Mouse (Mus musculus): ENCODE data around the gene Atp5c1. TPM values are rescaled to one million over a fixed set of nuclear protein-coding genes. Genes with fewer than 3 reads are reported as not detected.

Gene Atp5c1
- polyA plus RNA-seq, 1 experiment from 2014 or later = 577 TPM

DNA sequence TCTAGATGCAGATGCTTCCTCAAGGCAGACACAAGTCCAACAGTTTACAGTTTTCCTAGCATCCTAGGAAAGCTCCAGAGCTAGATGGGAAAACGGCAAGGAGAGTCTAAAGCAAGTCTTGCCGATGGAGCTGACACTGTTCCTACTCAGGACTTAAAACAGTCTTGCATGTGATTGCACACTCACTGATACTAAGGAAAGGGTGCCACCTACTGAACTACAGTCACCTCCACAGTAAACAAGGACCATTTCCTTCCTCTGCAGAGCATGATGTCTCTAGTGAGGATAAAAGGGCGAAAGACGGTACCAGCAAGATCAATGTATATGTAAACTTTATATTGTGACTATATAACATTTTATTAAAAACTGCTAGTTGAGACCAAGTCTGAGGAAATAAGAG lies 46.6 kb downstream of the Atp5c1 start:
- Histone ChIP-seq H3K36me3 (ENCODE audit: control insufficient read depth, insufficient read depth, low read length) (no peaks in the 10 kb centered on the region), H3K4me3 (replicated peaks; ENCODE audit: low read depth, low read length) (no peak overlapping the region), H3K27me3 (ENCODE audit: control insufficient read depth, insufficient read depth, low read length) (no peaks in the 10 kb centered on the region), H3K27ac (replicated peaks; ENCODE audit: low read depth, low read length) (no peak overlapping the region), H3K4me1 (ENCODE audit: control insufficient read depth, insufficient read depth, low read length) (0 out of 2 replicates have a peak, but pooled peaks cover 5% of the 10 kb centered on the region), H3K9me3 (ENCODE audit: control insufficient read depth, low read length) (no peaks in the 10 kb centered on the region), H3K9ac (replicated peaks; ENCODE audit: low read length) (no peak overlapping the region), H3K4me2 (ENCODE audit: low read length) (no peak overlapping the region)
- DNase-seq (peak; percentile 37), ATAC-seq (ENCODE audit: low FRiP score, low TSS enrichment) (no peak)
- WGBS = 73% methylated on average over 4 of the region's 4 CpGs

GRCm38 (mm10) chr2:10029755-10030154 lies 50.6 kb downstream of the Atp5c1 start:
- H3K36me3 ChIP-seq (ENCODE audit: control insufficient read depth, insufficient read depth, low read length) = no peaks in the 10 kb centered on the region
- no peak for ATAC-seq (ENCODE audit: low FRiP score, low TSS enrichment)
- H3K4me3 ChIP-seq (replicated peaks; ENCODE audit: low read depth, low read length) = no peak overlapping the region
- no peak overlapping the region for H3K9ac ChIP-seq (replicated peaks; ENCODE audit: low read length)
- H3K27me3 ChIP-seq (ENCODE audit: control insufficient read depth, insufficient read depth, low read length) = no peaks in the 10 kb centered on the region
- H3K4me2 ChIP-seq (ENCODE audit: low read length) = no peak overlapping the region
- no peak for DNase-seq
- 66% methylated on average over 7 of the region's 7 CpGs for WGBS
- no peaks in the 10 kb centered on the region for H3K9me3 ChIP-seq (ENCODE audit: control insufficient read depth, low read length)
- 0 out of 2 replicates have a peak, but pooled peaks cover 5% of the 10 kb centered on the region for H3K4me1 ChIP-seq (ENCODE audit: control insufficient read depth, insufficient read depth, low read length)
- no peak overlapping the region for H3K27ac ChIP-seq (replicated peaks; ENCODE audit: low read depth, low read length)

GRCm38 (mm10) chr2:10024264-10024663 lies 56.0 kb downstream of the Atp5c1 start:
- Histone ChIP-seq H3K4me1 (ENCODE audit: control insufficient read depth, insufficient read depth, low read length) (0 out of 2 replicates have a peak, but pooled peaks cover 2% of the 10 kb centered on the region), H3K4me2 (ENCODE audit: low read length) (no peak overlapping the region), H3K27me3 (ENCODE audit: control insufficient read depth, insufficient read depth, low read length) (no peaks in the 10 kb centered on the region), H3K9me3 (ENCODE audit: control insufficient read depth, low read length) (no peaks in the 10 kb centered on the region), H3K4me3 (replicated peaks; ENCODE audit: low read depth, low read length) (no peak overlapping the region), H3K9ac (replicated peaks; ENCODE audit: low read length) (no peak overlapping the region), H3K27ac (replicated peaks; ENCODE audit: low read depth, low read length) (no peak overlapping the region), H3K36me3 (ENCODE audit: control insufficient read depth, insufficient read depth, low read length) (no peaks in the 10 kb centered on the region)
- ATAC-seq (ENCODE audit: low FRiP score, low TSS enrichment) = no peak
- no peak for DNase-seq
- 92% methylated on average over 6 of the region's 6 CpGs for WGBS

DNA sequence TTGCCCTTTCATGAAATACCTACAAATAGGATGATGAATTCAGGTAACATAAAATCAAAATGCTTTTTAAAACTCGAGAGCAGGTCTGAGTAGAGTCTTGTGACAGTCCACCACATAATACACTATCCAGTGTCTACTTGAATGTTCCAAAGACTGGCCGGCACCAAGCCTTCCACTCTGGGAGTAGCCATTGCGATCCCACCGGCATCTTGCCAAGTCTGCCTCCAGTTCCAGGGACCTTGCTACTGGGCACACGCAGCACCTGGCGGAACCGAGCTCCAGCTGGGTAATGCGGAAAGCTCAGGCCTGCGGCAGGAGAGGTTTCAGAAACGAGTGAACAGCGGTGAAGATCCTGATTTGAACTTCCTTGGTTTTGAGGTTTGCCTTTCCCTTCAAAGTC lies 59.0 kb downstream of the Atp5c1 start:
- H3K9ac ChIP-seq (replicated peaks; ENCODE audit: low read length) = no peak overlapping the region
- WGBS = 90% methylated on average over 11 of the region's 11 CpGs
- H3K4me2 ChIP-seq (ENCODE audit: low read length) = no peak overlapping the region
- no peak for ATAC-seq (ENCODE audit: low FRiP score, low TSS enrichment)
- H3K27me3 ChIP-seq (ENCODE audit: control insufficient read depth, insufficient read depth, low read length) = no peaks in the 10 kb centered on the region
- no peaks in the 10 kb centered on the region for H3K9me3 ChIP-seq (ENCODE audit: control insufficient read depth, low read length)
- no peak overlapping the region for H3K4me3 ChIP-seq (replicated peaks; ENCODE audit: low read depth, low read length)
- DNase-seq = no peak
- no peaks in the 10 kb centered on the region for H3K4me1 ChIP-seq (ENCODE audit: control insufficient read depth, insufficient read depth, low read length)
- no peaks in the 10 kb centered on the region for H3K36me3 ChIP-seq (ENCODE audit: control insufficient read depth, insufficient read depth, low read length)
- H3K27ac ChIP-seq (replicated peaks; ENCODE audit: low read depth, low read length) = no peak overlapping the region

GRCm38 (mm10) chr2:10014951-10015635 lies 65.2 kb downstream of the Atp5c1 start:
- Histone ChIP-seq H3K4me2 (ENCODE audit: low read length) (no peak overlapping the region), H3K4me3 (replicated peaks; ENCODE audit: low read depth, low read length) (no peak overlapping the region), H3K36me3 (ENCODE audit: control insufficient read depth, insufficient read depth, low read length) (no peaks in the 10 kb centered on the region), H3K27me3 (ENCODE audit: control insufficient read depth, insufficient read depth, low read length) (no peaks in the 10 kb centered on the region), H3K27ac (replicated peaks; ENCODE audit: low read depth, low read length) (no peak overlapping the region), H3K9ac (replicated peaks; ENCODE audit: low read length) (no peak overlapping the region), H3K4me1 (ENCODE audit: control insufficient read depth, insufficient read depth, low read length) (no peaks in the 10 kb centered on the region), H3K9me3 (ENCODE audit: control insufficient read depth, low read length) (no peaks in the 10 kb centered on the region)
- DNase-seq (no peak), ATAC-seq (ENCODE audit: low FRiP score, low TSS enrichment) (no peak)
- 88% methylated on average over 10 of the region's 10 CpGs for WGBS

GRCm38 (mm10) chr2:10010263-10010909 lies 69.9 kb downstream of the Atp5c1 start:
- no peak overlapping the region for H3K4me3 ChIP-seq (replicated peaks; ENCODE audit: low read depth, low read length)
- peak; percentile 89 for DNase-seq

DNA sequence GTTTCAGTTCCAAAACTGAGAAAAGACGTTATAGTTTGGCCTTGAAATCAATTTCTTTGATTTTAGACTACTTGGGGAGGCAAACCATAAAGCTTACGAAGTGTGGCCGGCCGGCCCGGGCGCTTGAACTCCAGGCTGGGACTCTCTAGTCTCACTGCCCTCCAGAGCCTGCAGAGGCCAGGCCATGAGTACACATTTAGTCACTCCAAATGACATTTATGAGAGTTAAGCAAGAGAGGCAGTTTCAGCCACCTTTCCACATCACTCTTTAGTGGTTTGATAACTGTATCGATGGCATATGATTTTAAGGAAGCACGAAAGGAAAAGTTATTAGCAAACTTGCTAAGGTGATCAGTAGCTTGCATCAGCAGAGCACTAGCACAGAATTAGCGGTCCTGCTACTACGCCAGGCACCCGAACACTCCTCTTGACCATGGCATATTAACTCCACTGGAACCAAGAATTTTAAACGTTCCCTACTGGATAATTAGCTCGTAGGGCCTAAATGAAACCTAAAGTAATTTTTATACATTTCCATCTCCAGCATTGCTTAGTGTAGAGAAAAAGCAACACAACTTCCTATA lies 70.5 kb downstream of the Atp5c1 start:
- no peak for ATAC-seq (ENCODE audit: low FRiP score, low TSS enrichment)
- 80% methylated on average over 13 of the region's 13 CpGs for WGBS

More at GRCm38 (mm10) chr2:10010263-10010909, 69.9 kb downstream of the Atp5c1 start:
- H3K27me3 ChIP-seq (ENCODE audit: control insufficient read depth, insufficient read depth, low read length) = no peaks in the 10 kb centered on the region
- H3K27ac ChIP-seq (replicated peaks; ENCODE audit: low read depth, low read length) = no peak overlapping the region
- no peak overlapping the region for H3K9ac ChIP-seq (replicated peaks; ENCODE audit: low read length)
- peak; percentile 67; the same call in 1 of the 2 replicates for ATAC-seq (ENCODE audit: low FRiP score, low TSS enrichment)
- no peaks in the 10 kb centered on the region for H3K36me3 ChIP-seq (ENCODE audit: control insufficient read depth, insufficient read depth, low read length)
- no peaks in the 10 kb centered on the region for H3K4me1 ChIP-seq (ENCODE audit: control insufficient read depth, insufficient read depth, low read length)
- no peak overlapping the region for H3K4me2 ChIP-seq (ENCODE audit: low read length)
- WGBS = 36% methylated on average over 7 of the region's 7 CpGs
- H3K9me3 ChIP-seq (ENCODE audit: control insufficient read depth, low read length) = no peaks in the 10 kb centered on the region

GRCm38 (mm10) chr2:10008593-10008992 lies 71.7 kb downstream of the Atp5c1 start:
- Histone ChIP-seq H3K9ac (replicated peaks; ENCODE audit: low read length) (no peak overlapping the region), H3K36me3 (ENCODE audit: control insufficient read depth, insufficient read depth, low read length) (no peaks in the 10 kb centered on the region), H3K9me3 (ENCODE audit: control insufficient read depth, low read length) (no peaks in the 10 kb centered on the region), H3K4me3 (replicated peaks; ENCODE audit: low read depth, low read length) (no peak overlapping the region), H3K27me3 (ENCODE audit: control insufficient read depth, insufficient read depth, low read length) (no peaks in the 10 kb centered on the region), H3K4me1 (ENCODE audit: control insufficient read depth, insufficient read depth, low read length) (no peaks in the 10 kb centered on the region), H3K4me2 (ENCODE audit: low read length) (no peak overlapping the region), H3K27ac (replicated peaks; ENCODE audit: low read depth, low read length) (no peak overlapping the region)
- ATAC-seq (ENCODE audit: low FRiP score, low TSS enrichment) (no peak), DNase-seq (no peak)
- WGBS = 75% methylated on average over 4 of the region's 4 CpGs

More for the DNA sequence above, 70.5 kb downstream of the Atp5c1 start:
- Histone ChIP-seq H3K4me3 (replicated peaks; ENCODE audit: low read depth, low read length) (no peak overlapping the region), H3K27ac (replicated peaks; ENCODE audit: low read depth, low read length) (no peak overlapping the region), H3K9ac (replicated peaks; ENCODE audit: low read length) (no peak overlapping the region), H3K4me1 (ENCODE audit: control insufficient read depth, insufficient read depth, low read length) (no peaks in the 10 kb centered on the region), H3K36me3 (ENCODE audit: control insufficient read depth, insufficient read depth, low read length) (no peaks in the 10 kb centered on the region), H3K9me3 (ENCODE audit: control insufficient read depth, low read length) (no peaks in the 10 kb centered on the region), H3K27me3 (ENCODE audit: control insufficient read depth, insufficient read depth, low read length) (no peaks in the 10 kb centered on the region), H3K4me2 (ENCODE audit: low read length) (no peak overlapping the region)
- DNase-seq = no peak
